Mouse (Mus musculus): ENCODE results near the gene 1700013F07Rik. TPM values are rescaled to one million over a fixed set of nuclear protein-coding genes. Genes with fewer than 3 reads are reported as not detected.
"Not testable (repeated sequence)": the region's sequence is repeated elsewhere in the genome, so short reads cannot be mapped to it uniquely, and the experiment has no call there.

1700013F07Rik gene
- not detected for total RNA-seq (2021)
- long read RNA-seq, experiment 1, result 0 reads
- long read RNA-seq, experiment 2, result 0 reads

DNA sequence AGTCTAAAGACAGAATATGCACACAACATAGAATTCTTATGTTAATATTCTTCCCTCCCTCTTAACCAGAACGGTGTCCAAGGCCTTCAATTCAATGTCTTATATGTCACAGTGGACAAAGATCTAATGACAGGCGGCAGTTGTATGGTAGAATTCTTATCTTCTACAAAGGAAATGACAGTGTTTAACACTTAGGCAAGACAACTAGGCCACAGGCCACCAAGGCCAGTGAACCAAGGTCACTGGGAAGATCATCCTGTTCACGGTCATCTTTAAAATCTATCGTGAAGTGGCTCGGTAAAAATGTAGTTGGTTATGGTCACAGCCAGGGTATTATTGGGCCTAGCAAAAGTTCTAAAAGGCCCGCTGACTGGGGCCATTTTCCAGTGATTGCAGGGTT is at the start of gene 1700013F07Rik:
Gene 1700013F07Rik, plus strand, starts transcription at position 200 of the 400 bp plus-strand sequence.
- intact Hi-C loops (cut with DNase I; ENCODE audit: low total_unique reads), result no loop called here
- no peak for DNase-seq

DNA sequence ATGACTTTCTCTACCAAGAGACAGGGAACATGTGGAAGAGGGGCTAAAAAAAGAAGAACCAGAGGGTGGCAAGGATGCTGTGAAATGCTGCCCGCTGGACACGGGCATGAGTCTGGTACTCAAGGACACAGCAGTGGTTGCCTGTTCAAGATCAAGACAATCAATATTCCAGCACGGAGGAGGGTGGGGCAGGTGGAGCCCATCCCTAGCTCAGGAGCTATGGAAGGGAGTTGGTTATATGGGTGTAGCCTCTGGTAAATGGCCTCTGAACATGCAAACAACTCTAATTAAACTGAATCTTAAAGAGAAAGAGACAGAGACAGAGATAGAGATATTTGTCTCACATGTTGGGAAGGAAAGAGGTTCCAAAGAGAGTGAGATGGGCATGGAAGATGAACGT is 49.2 kb upstream of the 1700013F07Rik start:
- no peak for DNase-seq
- intact Hi-C loops (cut with DNase I; ENCODE audit: low total_unique reads), result no loop called here

DNA sequence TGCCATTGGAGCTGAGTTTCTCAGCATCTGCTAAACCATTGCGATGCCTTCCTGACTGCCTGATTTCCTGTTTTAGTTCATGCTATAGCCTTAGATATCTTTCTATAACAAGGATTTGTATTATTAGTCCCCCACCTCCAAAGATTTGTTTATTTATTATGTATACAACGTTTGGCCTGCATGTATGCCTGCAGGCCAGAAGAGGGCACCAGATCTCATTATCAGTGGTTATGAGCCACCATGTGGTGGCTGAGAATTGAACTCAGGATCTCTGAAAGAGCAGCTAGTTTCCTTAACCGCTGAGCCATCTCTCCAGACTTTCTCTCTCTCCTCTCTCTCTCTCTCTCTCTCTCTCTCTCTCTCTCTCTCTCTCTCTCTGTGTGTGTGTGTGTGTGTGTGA is 44.0 kb upstream of the 1700013F07Rik start:
- intact Hi-C loops (cut with DNase I; ENCODE audit: low total_unique reads), result no loop called here

DNA sequence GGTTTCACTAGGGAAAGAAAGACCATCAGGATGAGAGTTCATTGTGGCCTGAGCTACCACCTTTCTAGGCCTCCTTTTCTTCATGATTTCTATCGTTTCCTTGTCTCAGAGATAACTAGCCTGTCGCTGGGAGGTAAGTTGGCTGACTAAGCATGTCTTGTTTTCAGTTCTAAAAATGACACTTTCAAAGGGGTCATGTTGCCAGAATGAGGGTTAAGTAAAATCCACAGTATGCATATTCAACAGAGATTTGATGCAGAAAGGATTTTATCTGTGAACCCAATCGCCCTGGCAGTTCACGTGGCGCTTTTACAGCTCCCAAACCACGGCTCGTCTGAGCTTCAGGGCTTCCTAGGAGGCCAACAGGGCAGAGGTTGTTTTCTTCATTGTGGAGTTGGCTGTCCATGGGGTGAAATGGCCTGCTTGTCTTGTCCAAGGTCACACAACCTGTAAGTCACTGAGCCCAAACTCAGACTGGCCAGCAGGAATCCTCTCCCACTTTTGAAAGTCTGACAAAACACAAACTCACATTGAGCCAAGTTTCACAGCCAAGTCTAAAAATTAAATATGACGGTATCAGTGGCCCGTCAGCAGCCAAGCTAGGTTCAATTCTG is 39.0 kb upstream of the 1700013F07Rik start:
- intact Hi-C loops (cut with DNase I; ENCODE audit: low total_unique reads), result no loop called here
- no peak for DNase-seq

More for the DNA sequence above, 44.0 kb upstream of the 1700013F07Rik start:
- no peak for DNase-seq

DNA sequence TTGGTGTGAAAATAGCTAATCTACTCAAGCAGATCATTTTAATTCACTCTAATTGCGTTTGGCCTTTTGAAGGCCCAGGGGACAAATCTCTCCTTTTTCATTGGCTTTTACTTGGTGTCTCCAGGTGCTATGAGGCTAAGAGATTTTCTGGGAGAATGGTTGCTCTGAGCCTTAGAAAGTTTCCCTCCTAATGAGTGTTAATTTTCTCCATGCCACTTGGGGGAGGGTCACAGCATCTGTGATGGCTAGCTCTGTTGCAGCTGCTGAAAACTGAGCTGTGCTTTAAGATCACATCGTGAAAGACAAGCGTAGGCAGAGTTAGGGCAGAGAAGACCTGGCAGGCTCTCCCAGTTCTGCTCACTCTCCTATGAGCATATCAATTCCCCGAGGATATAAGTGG is 38.5 kb upstream of the 1700013F07Rik start:
- intact Hi-C loops (cut with DNase I; ENCODE audit: low total_unique reads), result no loop called here
- no peak for DNase-seq

DNA sequence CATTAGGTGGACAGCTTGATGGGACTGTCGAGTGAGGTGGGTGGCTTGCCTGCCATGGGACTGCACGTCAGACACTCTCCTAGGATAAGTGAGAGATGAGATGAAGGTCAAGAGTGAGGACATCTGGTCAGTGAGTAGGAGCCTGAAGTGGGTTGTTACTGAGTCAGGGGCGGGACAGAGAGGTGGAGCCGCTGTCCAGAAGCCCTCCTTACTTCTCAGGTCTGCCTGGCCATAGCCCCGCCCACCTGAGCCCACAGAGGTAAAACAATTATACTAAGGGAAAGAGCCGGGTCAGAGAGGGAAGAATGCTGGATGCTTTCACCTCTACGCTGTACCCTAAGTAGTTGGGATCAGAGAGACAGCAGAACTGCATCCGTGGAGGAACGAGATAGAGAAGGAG is 36.3 kb upstream of the 1700013F07Rik start:
- intact Hi-C loops (cut with DNase I; ENCODE audit: low total_unique reads), result no loop called here
- no peak for DNase-seq

DNA sequence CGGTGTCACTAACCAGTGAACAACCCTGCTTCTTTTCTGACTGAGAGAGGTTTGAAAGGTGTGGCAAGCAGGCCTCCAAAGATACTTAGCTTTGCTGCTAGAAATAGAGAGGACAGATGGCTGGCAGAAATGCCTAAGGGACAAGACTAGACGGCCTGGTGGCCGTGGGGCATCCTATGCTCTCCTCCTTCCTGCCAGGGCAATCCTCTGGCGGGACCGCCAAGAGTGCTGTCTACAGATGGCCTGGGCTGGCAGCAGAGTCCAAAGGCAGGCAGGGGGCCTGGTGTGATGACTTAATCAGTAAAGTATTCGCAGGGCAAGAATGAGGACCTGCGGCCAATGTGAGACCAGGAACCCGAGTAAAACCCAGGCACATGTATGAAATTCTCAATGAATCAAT is 34.1 kb upstream of the 1700013F07Rik start:
- intact Hi-C loops (cut with DNase I; ENCODE audit: low total_unique reads), result no loop called here
- peak; percentile 11 for DNase-seq

DNA sequence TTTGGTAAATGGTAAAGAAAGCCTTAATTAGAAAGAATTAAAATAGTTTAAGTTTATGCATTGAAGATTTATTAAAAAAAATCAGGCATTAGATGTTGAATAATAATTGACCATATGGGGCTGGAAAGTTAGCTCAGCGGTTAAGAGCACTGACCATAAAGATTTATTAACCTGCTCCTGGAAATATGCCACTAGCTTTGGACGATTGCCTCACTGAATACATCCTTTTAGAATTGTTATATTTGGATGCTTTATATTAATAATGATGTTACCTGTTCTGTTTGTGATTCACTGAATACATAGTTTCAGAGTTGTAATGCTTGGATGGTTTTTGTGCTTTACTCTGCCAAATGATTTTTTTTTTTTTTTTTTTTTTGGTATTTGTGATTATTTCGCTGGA is 32.5 kb upstream of the 1700013F07Rik start:
- DNase-seq; intact Hi-C loops (cut with DNase I; ENCODE audit: low total_unique reads): not testable (repeated sequence)

DNA sequence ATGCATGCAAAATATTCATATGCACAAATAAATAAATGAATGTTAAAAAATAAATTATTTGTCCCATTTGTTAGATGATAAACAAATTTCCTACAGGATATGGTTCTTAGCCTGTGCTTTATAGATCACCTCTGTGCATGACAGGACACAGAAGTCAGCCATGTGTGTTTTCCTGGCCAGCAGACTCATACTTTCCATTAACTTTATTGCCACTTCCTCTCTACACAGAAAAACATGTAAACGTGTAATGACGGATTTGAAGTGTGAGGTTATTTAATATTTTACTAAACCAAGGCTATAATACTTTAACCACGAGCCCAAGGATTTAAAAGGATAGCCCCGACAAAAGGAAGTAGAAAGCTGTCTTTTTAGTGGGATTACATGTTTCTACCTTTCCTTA is 30.0 kb upstream of the 1700013F07Rik start:
- intact Hi-C loops (cut with DNase I; ENCODE audit: low total_unique reads), result no loop called here
- no peak for DNase-seq

DNA sequence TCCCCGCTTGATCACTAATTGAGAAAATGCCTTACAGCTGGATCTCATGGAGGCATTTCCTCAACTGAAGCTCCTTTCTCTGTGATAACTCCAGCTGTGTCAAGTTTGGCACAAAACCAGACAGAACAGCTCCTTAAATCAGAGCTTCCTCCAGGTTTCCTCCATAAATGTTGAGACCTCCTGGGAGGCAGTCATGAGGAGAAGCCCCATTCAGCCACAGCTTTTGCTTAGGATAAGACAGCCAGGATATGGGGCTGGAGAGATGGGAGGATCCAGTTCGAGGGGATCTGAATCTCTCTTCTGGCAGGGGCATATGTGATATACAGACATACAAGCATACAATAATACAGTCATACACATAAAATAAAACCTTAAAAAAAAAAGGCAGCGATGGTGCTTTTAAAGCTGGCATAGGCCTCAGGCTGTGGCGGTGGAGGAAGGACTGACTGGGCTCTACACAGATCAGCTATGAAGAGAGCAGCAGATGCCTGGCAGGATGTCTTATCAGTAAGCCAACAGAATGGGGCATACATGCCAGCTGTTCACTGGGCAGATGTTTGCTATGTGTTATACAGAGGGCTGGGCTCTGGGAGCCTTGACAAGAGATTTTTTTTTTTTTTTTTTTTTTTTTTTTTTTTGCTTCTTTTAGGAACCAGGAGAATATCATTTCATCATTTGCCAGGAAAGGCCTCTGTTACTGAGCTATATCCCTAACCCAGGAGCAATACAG is 25.0 kb upstream of the 1700013F07Rik start:
- DNase-seq, result no peak
- intact Hi-C loops (cut with DNase I; ENCODE audit: low total_unique reads), result no loop called here

DNA sequence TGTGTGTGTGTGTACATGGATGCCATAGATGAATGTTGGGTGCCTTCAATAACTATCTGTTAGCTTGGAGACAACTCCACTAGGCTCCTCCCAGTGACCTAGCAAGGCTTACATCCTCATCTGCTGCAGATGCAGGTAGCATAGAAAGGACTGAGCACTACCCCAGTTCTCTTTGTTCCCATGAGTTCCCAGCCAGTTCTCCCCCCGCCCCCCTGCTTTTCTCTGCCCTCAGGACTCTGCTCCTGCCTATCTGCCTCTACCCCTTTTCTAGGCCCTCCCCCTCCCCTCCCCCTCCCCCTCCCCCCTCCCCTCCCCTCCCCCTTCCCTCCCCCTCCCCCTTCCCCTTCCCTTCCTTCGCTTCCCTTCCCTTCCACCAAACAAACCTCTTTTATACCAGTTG is 23.8 kb upstream of the 1700013F07Rik start:
- DNase-seq, result no peak
- intact Hi-C loops (cut with DNase I; ENCODE audit: low total_unique reads), result no loop called here

DNA sequence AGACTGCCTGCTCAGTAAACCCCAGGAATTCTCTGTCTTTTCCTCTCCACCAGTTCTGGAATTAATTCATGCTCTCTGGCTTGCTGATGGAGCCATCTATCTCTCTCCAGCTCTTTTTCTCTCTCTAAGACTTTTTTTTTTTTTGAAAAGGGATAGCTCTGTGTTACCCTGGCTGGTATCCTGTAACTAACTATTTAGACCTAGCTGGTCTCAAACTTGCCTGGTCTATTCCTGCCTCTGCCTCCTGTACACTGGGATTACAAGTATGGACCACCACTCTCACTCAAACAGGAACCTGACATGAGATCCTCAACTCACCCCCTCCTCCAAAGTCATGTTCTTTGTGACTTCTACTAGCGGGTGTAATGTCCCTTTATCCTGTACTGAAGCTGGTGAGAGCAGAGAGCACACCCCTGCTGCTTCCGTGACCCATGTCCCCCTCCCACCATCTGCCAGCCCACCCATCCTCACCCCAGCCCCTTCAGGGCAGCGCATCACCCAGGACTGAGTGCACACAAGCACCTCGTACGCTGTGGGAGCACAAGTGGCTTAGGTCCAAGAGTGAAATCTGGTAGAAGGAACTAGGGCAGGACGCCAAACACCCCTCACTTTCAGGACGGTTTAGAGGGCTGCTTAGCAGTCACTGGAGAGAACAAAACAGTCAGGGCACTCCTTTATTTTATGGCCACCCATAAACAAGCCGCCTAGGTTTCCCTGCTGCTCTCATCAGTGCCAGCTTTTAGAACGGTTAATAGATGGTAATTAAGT is 23.1 kb upstream of the 1700013F07Rik start:
- intact Hi-C loops (cut with DNase I; ENCODE audit: low total_unique reads), result no loop called here
- DNase-seq, result no peak

DNA sequence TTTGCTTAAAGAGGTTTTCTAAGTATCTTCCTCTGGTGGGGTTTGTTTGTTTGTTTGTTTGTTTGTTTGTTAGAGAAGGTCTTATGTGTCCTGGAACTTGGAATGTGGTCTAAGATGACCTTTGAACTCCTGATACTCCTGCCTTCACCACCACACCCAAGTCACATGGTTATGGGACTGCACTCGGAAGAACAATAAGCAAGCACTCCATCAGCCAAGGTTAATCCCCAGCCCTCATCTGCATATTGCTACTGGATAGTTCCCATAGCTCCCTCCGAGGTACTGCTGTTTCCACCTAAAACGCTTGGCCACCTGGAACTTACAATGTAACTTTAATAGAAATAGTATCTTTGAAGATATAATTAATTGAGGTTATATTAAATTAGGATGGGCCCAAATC is 20.5 kb upstream of the 1700013F07Rik start:
- intact Hi-C loops (cut with DNase I; ENCODE audit: low total_unique reads), result no loop called here
- no peak for DNase-seq

DNA sequence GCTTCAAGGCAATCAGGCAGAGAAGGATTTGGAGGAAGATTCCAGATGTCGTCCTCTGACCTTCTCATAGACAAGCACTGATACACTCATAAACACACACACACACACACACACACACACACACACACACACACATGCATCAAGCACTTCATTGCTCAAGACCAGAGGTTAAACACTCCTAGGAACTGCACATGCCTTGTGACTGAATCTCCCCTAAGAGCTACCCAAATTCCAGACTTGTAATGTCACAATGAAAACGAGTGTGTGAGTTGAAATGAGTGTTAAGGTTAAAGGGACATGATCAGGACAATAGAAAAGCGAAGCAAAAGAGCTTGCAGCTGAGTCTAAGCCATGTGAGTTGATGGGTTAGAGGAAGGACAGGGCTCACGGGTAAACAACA is 15.7 kb upstream of the 1700013F07Rik start:
- DNase-seq, result no peak
- intact Hi-C loops (cut with DNase I; ENCODE audit: low total_unique reads), result no loop called here

DNA sequence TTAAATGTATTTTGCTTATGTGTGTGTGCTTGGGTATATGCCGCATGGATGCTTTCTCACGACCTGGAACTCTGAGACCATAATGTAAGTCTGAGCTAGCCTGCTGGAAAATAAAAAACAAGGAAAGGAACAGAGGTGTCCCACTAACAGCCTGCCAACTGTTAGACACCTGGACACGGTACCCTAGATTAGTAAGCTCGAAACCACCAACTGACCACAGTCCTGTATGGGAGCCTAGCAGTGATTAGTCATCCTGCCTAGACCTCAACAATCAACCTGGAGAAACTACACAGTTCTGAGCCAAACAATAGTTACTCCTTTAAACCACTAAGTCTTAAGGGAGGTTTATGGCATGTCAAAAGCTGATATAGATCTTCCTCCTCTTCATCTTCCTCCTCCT is 10.5 kb upstream of the 1700013F07Rik start:
- intact Hi-C loops (cut with DNase I; ENCODE audit: low total_unique reads), result no loop called here
- no peak for DNase-seq

DNA sequence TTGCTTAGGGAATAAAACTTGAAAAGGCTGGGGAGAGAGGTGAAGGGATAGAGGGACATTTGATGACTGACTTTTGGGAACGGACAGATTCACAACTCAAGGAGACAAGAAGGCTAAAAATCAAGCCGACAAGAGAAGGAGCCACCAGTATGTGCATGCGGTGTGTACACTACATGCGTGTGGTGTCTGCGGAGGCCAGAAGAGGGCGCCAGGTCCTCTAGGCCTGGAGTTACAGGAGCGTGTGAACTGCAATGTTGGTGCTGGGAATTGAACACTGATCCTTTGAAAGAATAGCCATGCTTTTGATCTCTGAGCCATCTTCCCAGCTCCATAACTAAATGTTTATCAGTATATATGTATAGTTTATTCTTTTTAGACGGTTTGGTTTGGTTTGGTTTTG is 5.5 kb upstream of the 1700013F07Rik start:
- intact Hi-C loops (cut with DNase I; ENCODE audit: low total_unique reads), result no loop called here
- no peak for DNase-seq

DNA sequence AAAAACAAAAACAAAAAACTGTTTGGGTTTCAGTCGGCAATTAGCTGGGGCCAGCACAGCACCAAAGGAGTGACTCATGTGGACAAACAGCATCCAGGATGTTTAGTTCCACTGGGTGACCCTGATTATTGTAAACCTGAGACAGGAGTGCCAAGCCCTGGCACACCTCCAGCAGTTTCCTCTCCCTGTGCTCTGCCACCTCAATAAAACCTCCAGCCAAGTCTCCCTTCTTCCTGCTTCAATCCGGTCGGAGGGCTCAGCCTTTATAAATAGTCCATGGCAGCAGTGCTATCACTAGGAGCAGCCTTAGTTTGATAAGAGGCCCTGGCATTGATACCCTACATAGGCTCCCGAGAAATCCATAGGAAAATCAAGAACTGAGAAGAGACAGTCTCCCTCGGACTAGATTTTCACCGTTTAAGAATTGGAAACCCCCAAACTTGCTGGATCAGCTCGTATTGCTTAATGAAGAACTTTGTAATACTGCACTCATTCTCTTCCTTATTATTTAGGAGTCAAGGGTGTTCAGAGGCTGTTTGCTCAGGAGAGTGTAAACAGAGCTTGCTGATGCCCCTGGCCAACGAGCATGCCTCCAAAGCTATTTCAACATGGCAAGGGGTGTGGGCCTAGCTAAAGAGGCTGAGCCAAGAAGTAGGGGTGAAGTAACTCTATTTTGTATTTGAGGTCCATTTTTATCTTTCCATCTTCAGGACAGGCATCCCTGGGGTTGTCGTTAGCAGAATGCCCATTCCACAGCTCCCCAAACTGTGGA is 650 bp upstream of the 1700013F07Rik start:
- intact Hi-C loops (cut with DNase I; ENCODE audit: low total_unique reads), result no loop called here
- DNase-seq, result no peak

DNA sequence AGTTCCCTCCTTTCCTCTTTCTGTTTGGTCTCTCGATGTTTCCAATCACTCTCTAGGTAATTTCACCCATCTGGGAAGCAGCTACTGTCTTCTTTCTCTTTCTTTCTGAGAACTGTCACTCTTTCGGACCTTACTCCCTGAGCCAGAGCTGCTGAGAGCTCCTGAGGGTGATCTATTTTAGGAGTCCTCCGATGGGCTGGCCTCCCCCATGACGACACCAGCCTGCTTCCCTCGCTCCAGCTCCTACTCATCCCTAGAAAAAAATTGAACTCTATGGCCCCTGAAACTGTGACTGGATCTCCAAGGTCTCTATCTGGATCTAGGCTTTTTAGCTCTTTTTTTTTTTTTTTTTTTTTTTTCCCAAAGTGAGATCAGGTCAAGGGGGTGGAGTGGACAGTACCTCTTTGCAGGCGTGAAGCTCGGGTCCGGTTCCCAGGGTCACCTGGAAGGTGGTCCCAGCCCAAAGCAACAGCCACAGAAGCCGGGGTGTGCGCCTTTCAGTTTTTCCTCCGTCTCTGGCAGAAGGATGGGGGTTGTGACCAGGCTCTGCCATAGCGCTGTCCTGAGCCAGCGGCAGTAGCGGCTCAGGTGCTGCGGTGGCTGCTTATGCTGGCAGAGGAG is 2.1 kb downstream of the 1700013F07Rik start:
- intact Hi-C loops (cut with DNase I; ENCODE audit: low total_unique reads), result no loop called here
- no peak for DNase-seq

DNA sequence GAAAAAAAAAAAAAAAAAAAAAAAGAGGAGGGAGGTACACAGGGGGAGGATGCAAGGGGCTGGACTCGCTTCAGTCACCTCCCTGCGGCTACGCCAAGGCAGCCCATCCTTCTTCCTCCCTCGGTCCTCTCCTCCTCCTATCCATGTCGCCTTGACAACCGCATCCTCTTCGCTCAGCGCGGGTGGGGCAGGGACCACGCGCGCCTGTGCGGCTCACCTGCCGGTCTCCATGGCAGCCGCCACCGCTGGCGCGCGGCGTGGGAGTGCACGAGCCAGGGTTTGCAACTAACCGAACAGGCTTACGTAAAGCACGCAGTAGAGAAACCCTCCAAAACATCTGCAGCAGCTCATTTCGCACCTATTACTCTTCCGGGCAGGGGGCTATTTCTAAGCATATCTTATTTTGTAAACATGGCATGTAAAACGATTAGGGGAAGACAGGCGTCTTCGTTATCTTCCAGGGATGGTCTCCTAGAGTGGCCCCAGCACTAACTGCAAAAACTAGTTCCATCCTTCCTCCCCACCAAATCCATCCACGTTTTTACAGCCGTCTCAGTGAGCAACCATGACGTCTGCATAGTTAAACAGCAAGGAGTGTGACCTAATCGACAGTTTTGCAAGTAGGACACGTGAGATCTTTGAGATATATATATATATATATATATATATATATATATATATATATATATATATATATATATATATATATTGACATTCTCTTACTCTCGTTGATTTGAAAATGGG is 2.7 kb downstream of the 1700013F07Rik start, which contains the start of gene 5330417C22Rik:
Gene 5330417C22Rik, minus strand, starts transcription at position 20 of the 744 bp plus-strand sequence.
- DNase-seq, result peak; percentile 16
- intact Hi-C loops (cut with DNase I; ENCODE audit: low total_unique reads), result no loop called here

All from gastrocnemius, postnatal 14 days (tissue).